ENCODE assay signal across 16 mouse cellular contexts in genomic region chr17:47248053-47248452, GRCm38 (mm10).
DNase-seq lines count a peak whose midpoint lies in the region; ATAC-seq and TF ChIP-seq lines count a peak whose summit lies in the region.
"Had no signal": no experiment of that assay in that cellular context is flagged by ENCODE, and none has a peak within 500 bp of the region (broad histone marks: within the 10 kb centered on the region; RNA-seq: fewer than 3 reads in every experiment).

No protein-coding gene starts in this region.

- H3K9ac ChIP-seq in forebrain, embryonic 14.5 days (ENCODE audit: low read length) = no peak overlapping the region
- H3K9ac ChIP-seq: forebrain, embryonic 13.5 days; liver, embryonic 14.5 days; neural tube, embryonic 13.5 days had no signal

- H3K27me3 ChIP-seq in forebrain, embryonic 14.5 days (replicated peaks; ENCODE audit: control insufficient read depth, insufficient read depth, low read length) = no peaks in the 10 kb centered on the region
- no peaks in the 10 kb centered on the region for H3K27me3 ChIP-seq in forebrain, embryonic 10.5 days (ENCODE audit: poor library complexity, severe bottlenecking)
- H3K27me3 ChIP-seq: forebrain, embryonic 13.5 days; neural tube, embryonic 13.5 days had no signal

- H3K27ac ChIP-seq in forebrain, embryonic 14.5 days (ENCODE audit: low read depth, low read length) = no peak overlapping the region
- no peak overlapping the region for H3K27ac ChIP-seq in forebrain, embryonic 10.5 days
- H3K27ac ChIP-seq in gastrocnemius, adult 2 months = no peak overlapping the region
- H3K27ac ChIP-seq: embryonic facial prominence, embryonic 10.5 days; forebrain, embryonic 13.5 days; liver, embryonic 14.5 days; neural tube, embryonic 13.5 days had no signal

- H3K4me1 ChIP-seq in forebrain, embryonic 14.5 days (ENCODE audit: control insufficient read depth, insufficient read depth, low read length) = no peaks in the 10 kb centered on the region
- peaks cover 8% of the 10 kb centered on the region; the same call in 1 of the 2 replicates for H3K4me1 ChIP-seq in forebrain, embryonic 10.5 days
- H3K4me1 ChIP-seq: forebrain, embryonic 13.5 days had no signal

- ATAC-seq in forebrain, embryonic 14.5 days = no peak
- ATAC-seq: activated CD4-positive, CD25-positive, alpha-beta regulatory T cell, adult 4 months; forebrain, embryonic 13.5 days had no signal

- no peaks in the 10 kb centered on the region for H3K9me3 ChIP-seq in forebrain, embryonic 14.5 days (replicated peaks; ENCODE audit: control insufficient read depth, low read length)
- H3K9me3 ChIP-seq in forebrain, embryonic 10.5 days = no peaks in the 10 kb centered on the region
- H3K9me3 ChIP-seq: embryonic facial prominence, embryonic 10.5 days; forebrain, embryonic 13.5 days; G1E; neural tube, embryonic 13.5 days had no signal

- no peak overlapping the region for H3K4me3 ChIP-seq in forebrain, embryonic 14.5 days (ENCODE audit: low read depth, low read length)
- H3K4me3 ChIP-seq in forebrain, embryonic 10.5 days = no peak overlapping the region
- H3K4me3 ChIP-seq in gastrocnemius, adult 2 months = no peak overlapping the region
- H3K4me3 ChIP-seq: embryonic facial prominence, embryonic 10.5 days; forebrain, embryonic 13.5 days; neural tube, embryonic 13.5 days had no signal

- TF ChIP-seq CTCF in gastrocnemius, adult 2 months (IDR thresholded peaks at IDR 0.05) = no peak

- intact Hi-C loops in gastrocnemius, adult 2 months (cut with DNase I) = no loop called here

- H3K36me3 ChIP-seq in forebrain, embryonic 14.5 days (ENCODE audit: control insufficient read depth, insufficient read depth, low read length) = no peaks in the 10 kb centered on the region
- H3K36me3 ChIP-seq in forebrain, embryonic 10.5 days (replicated peaks) = peaks cover 21% of the 10 kb centered on the region
- H3K36me3 ChIP-seq: G1E had no signal

- DNase-seq in forebrain, embryonic 14.5 days (ENCODE audit: low spot score) = peak; percentile 27
- DNase-seq in forebrain, embryonic 10.5 days (ENCODE audit: extremely low spot score, low spot score) = no peak
- peak; percentile 40 to 47 for DNase-seq in left cerebral cortex, adult 18-20 months (ENCODE audit: low spot score in 2 of 2)
- DNase-seq in left cerebral cortex, adult 11 months (ENCODE audit: low spot score) = no peak
- DNase-seq in gastrocnemius, adult 2 months = peak; percentile 57
- peak; percentile 69 for DNase-seq in lung, postnatal 10 days
- DNase-seq in adrenal gland, adult 2 months = no peak
- no peak for DNase-seq in T-cell, adult 2 months (ENCODE audit: low spot score)
- DNase-seq: cerebellum, adult 18-20 months; midbrain, embryonic 14.5 days had no signal

- H3K4me2 ChIP-seq in forebrain, embryonic 14.5 days (ENCODE audit: low read length) = no peak overlapping the region
- H3K4me2 ChIP-seq: forebrain, embryonic 13.5 days; neural tube, embryonic 13.5 days had no signal

- WGBS in forebrain, embryonic 14.5 days = 66% methylated on average over 3 of the region's 3 CpGs
- 92% methylated on average over 3 of the region's 3 CpGs for WGBS in forebrain, embryonic 10.5 days

Comparison
In these comparisons a context has a peak if more than half of its experiments do, and no peak if none do; other contexts are left out.
1. DNase-seq: peak in forebrain, embryonic 14.5 days (single experiment), left cerebral cortex, adult 18-20 months (2 of 2), gastrocnemius, adult 2 months (single experiment) and lung, postnatal 10 days (single experiment); none in forebrain, embryonic 10.5 days (single experiment), left cerebral cortex, adult 11 months (single experiment), adrenal gland, adult 2 months (single experiment) and T-cell, adult 2 months (single experiment).